ENCODE assay signal across 26 mouse cellular contexts in genomic region chr2:180124192-180124591, GRCm38 (mm10). TPM values are rescaled to one million over a fixed set of nuclear protein-coding genes. Genes with fewer than 3 reads are reported as not detected.
A peak's percentile ranks its signal among the peaks of the same experiment; 100 is the strongest.
DNase-seq lines count a peak whose midpoint lies in the region; ATAC-seq and TF ChIP-seq lines count a peak whose summit lies in the region.
"Had no signal": no experiment of that assay in that cellular context is flagged by ENCODE, and none has a peak within 500 bp of the region (broad histone marks: within the 10 kb centered on the region; RNA-seq: fewer than 3 reads in every experiment).

No protein-coding gene starts in this region.

- H3K27me3 ChIP-seq in heart, postnatal 0 days (ENCODE audit: control insufficient read depth, insufficient read depth, low read length): no peaks in the 10 kb centered on the region
- no peaks in the 10 kb centered on the region for H3K27me3 ChIP-seq in lung, postnatal 0 days (replicated peaks; ENCODE audit: insufficient read depth, low read length)
- no peaks in the 10 kb centered on the region for H3K27me3 ChIP-seq in kidney, embryonic 14.5 days (ENCODE audit: control insufficient read depth, insufficient read depth, low read length)
- H3K27me3 ChIP-seq: embryonic facial prominence, embryonic 13.5 days; forebrain, embryonic 15.5 days; heart, embryonic 13.5 days; hindbrain, embryonic 15.5 days; limb, embryonic 12.5 days; liver, embryonic 15.5 days; megakaryocyte, embryonic 14.5 days; Patski had no signal

- peak; percentile 17; the same call in 1 of the 2 replicates for TF ChIP-seq CTCF in heart, postnatal 0 days (IDR thresholded peaks at IDR 0.05; ENCODE audit: low read depth)
- TF ChIP-seq CTCF in lung, postnatal 0 days (IDR thresholded peaks at IDR 0.05): peak; percentile 42

- H3K9ac ChIP-seq in heart, postnatal 0 days (replicated peaks; ENCODE audit: low read depth, low read length): no peak overlapping the region
- H3K9ac ChIP-seq in lung, postnatal 0 days (replicated peaks; ENCODE audit: low read depth): no peak overlapping the region
- H3K9ac ChIP-seq in kidney, embryonic 14.5 days (ENCODE audit: low read depth, low read length): no peak overlapping the region
- H3K9ac ChIP-seq: embryonic facial prominence, embryonic 13.5 days; forebrain, embryonic 15.5 days; heart, embryonic 13.5 days; hindbrain, embryonic 15.5 days; limb, embryonic 12.5 days; liver, embryonic 15.5 days had no signal

- no peak overlapping the region for H3K4me2 ChIP-seq in heart, postnatal 0 days (ENCODE audit: low read depth, low read length)
- H3K4me2 ChIP-seq in lung, postnatal 0 days (replicated peaks; ENCODE audit: low read depth, low read length): no peak overlapping the region
- no peak overlapping the region for H3K4me2 ChIP-seq in kidney, embryonic 14.5 days (replicated peaks; ENCODE audit: low read depth, low read length)
- H3K4me2 ChIP-seq: embryonic facial prominence, embryonic 13.5 days; forebrain, embryonic 15.5 days; heart, embryonic 13.5 days; hindbrain, embryonic 15.5 days; limb, embryonic 12.5 days; liver, embryonic 15.5 days had no signal

- no peak for DNase-seq in heart, postnatal 0 days (ENCODE audit: low spot score)
- DNase-seq in heart, adult 9 months (ENCODE audit: low spot score in 2 of 2): no peak
- no peak for DNase-seq in lung, postnatal 0 days (ENCODE audit: low spot score)
- no peak for DNase-seq in lung, adult 18-20 months
- DNase-seq in ES-CJ7 (ENCODE audit: low read depth, low spot score): peak; percentile 37
- DNase-seq in naive thymus-derived CD4-positive, alpha-beta T cell, adult 2 months (ENCODE audit: low read depth): peak; percentile 21
- no peak for DNase-seq in B cell, adult 2 months
- DNase-seq: adrenal gland, postnatal 25 days; cerebellum, adult 11 months; cerebellum, postnatal 10 days; heart, postnatal 36 days; kidney, adult 8-10 months; kidney, postnatal 36 days; layer of hippocampus, adult 9-11 months; lung, postnatal 14 days; right cerebral cortex, adult 18-20 months; thymus, postnatal 36 days had no signal

- peaks cover 24% of the 10 kb centered on the region for H3K4me1 ChIP-seq in heart, postnatal 0 days (ENCODE audit: control insufficient read depth, insufficient read depth)
- H3K4me1 ChIP-seq in lung, postnatal 0 days (ENCODE audit: insufficient read depth, low read depth, low read length): peaks cover 35% of the 10 kb centered on the region
- H3K4me1 ChIP-seq in kidney, embryonic 14.5 days (ENCODE audit: control insufficient read depth, insufficient read depth, low read length): peaks cover 12% of the 10 kb centered on the region

- 82% methylated on average over 2 of the region's 2 CpGs for WGBS in heart, postnatal 0 days
- 86% methylated on average over 2 of the region's 2 CpGs for WGBS in lung, postnatal 0 days
- 87% methylated on average over 2 of the region's 2 CpGs for WGBS in kidney, embryonic 14.5 days

- TF ChIP-seq EP300 in heart, postnatal 0 days (IDR thresholded peaks at IDR 0.05; ENCODE audit: low read depth): no peak
- TF ChIP-seq EP300 in lung, postnatal 0 days (IDR thresholded peaks at IDR 0.05): no peak

- peaks cover 3% of the 10 kb centered on the region; the same call in 1 of the 2 replicates for H3K36me3 ChIP-seq in heart, postnatal 0 days (replicated peaks; ENCODE audit: control insufficient read depth, insufficient read depth, low read length)
- H3K36me3 ChIP-seq in lung, postnatal 0 days (ENCODE audit: insufficient read depth, low read length): no peaks in the 10 kb centered on the region
- no peaks in the 10 kb centered on the region; the same call in 1 of the 2 replicates for H3K36me3 ChIP-seq in kidney, embryonic 14.5 days (ENCODE audit: control insufficient read depth, insufficient read depth, low read length)

- no peak overlapping the region for H3K4me3 ChIP-seq in heart, postnatal 0 days (ENCODE audit: low read depth, low read length)
- no peak overlapping the region for H3K4me3 ChIP-seq in lung, postnatal 0 days (ENCODE audit: low read depth, low read length)
- no peak overlapping the region for H3K4me3 ChIP-seq in kidney, embryonic 14.5 days (ENCODE audit: low read length)
- H3K4me3 ChIP-seq: embryonic facial prominence, embryonic 13.5 days; forebrain, embryonic 15.5 days; heart, embryonic 13.5 days; hindbrain, embryonic 15.5 days; limb, embryonic 12.5 days; liver, embryonic 15.5 days; megakaryocyte, embryonic 14.5 days had no signal

- H3K9me3 ChIP-seq in heart, postnatal 0 days (replicated peaks; ENCODE audit: control insufficient read depth, low read length): no peaks in the 10 kb centered on the region
- H3K9me3 ChIP-seq in lung, postnatal 0 days (ENCODE audit: low read length): no peaks in the 10 kb centered on the region
- H3K9me3 ChIP-seq in kidney, embryonic 14.5 days (ENCODE audit: control insufficient read depth, low read length): peaks cover 4% of the 10 kb centered on the region; the same call in 1 of the 2 replicates
- H3K9me3 ChIP-seq: embryonic facial prominence, embryonic 13.5 days; forebrain, embryonic 15.5 days; heart, embryonic 13.5 days; hindbrain, embryonic 15.5 days; limb, embryonic 12.5 days; liver, embryonic 15.5 days had no signal

- no peak for ATAC-seq in heart, postnatal 0 days (ENCODE audit: insufficient read depth, low read depth)
- ATAC-seq in lung, postnatal 0 days: no peak
- ATAC-seq in kidney, embryonic 14.5 days (ENCODE audit: low FRiP score, low TSS enrichment): no peak
- ATAC-seq: forebrain, embryonic 15.5 days; Patski had no signal

- H3K27ac ChIP-seq in heart, postnatal 0 days (ENCODE audit: low read depth): no peak overlapping the region
- no peak overlapping the region for H3K27ac ChIP-seq in lung, postnatal 0 days (ENCODE audit: low read length)
- no peak overlapping the region for H3K27ac ChIP-seq in kidney, embryonic 14.5 days (ENCODE audit: low read depth, low read length)
- H3K27ac ChIP-seq: embryonic facial prominence, embryonic 13.5 days; forebrain, embryonic 15.5 days; heart, embryonic 13.5 days; hindbrain, embryonic 15.5 days; limb, embryonic 12.5 days; liver, embryonic 15.5 days had no signal

RNA-seq across cellular contexts. Expression of gene Osbpl2, which starts 5.1 kb away (rescaled TPM):
- 22.0 and 30.2 TPM in 2 replicates for total RNA-seq in heart, postnatal 0 days (2014; rRNA removed; ENCODE audit: low replicate concordance)
- polyA plus RNA-seq in heart, postnatal 0 days (2015; fragmentation: Nextera tagmentation; extraction: Ambion mirVana): 32.4 and 34.4 TPM in 2 replicates
- polyA plus RNA-seq in lung, postnatal 0 days (2015; fragmentation: Nextera tagmentation; extraction: Ambion mirVana): 35.3 and 36.1 TPM in 2 replicates
- 18.4 and 34.4 TPM in 2 replicates for polyA plus RNA-seq in kidney, embryonic 14.5 days (2014; fragmentation: Nextera tagmentation; extraction: Ambion mirVana)

RNA-seq across cellular contexts. Expression of gene Hrh3, which starts 19.9 kb away (rescaled TPM):
- not detected in 2 replicates for total RNA-seq in heart, postnatal 0 days (2014; rRNA removed; ENCODE audit: low replicate concordance)
- not detected in 2 replicates for polyA plus RNA-seq in heart, postnatal 0 days (2015; fragmentation: Nextera tagmentation; extraction: Ambion mirVana)
- polyA plus RNA-seq in lung, postnatal 0 days (2015; fragmentation: Nextera tagmentation; extraction: Ambion mirVana): 0.14 TPM in 1 of 2 replicates, not detected in the other
- not detected in 2 replicates for polyA plus RNA-seq in kidney, embryonic 14.5 days (2014; fragmentation: Nextera tagmentation; extraction: Ambion mirVana)
- polyA plus RNA-seq: heart, embryonic 13.5 days; liver, embryonic 15.5 days had no signal

RNA-seq across cellular contexts. Expression of gene Adrm1, which starts 47.1 kb away (rescaled TPM):
- total RNA-seq in heart, postnatal 0 days (2014; rRNA removed; ENCODE audit: low replicate concordance): 74.5 and 115 TPM in 2 replicates
- 130 and 156 TPM in 2 replicates for polyA plus RNA-seq in heart, postnatal 0 days (2015; fragmentation: Nextera tagmentation; extraction: Ambion mirVana)
- polyA plus RNA-seq in lung, postnatal 0 days (2015; fragmentation: Nextera tagmentation; extraction: Ambion mirVana): 119 and 136 TPM in 2 replicates
- polyA plus RNA-seq in kidney, embryonic 14.5 days (2014; fragmentation: Nextera tagmentation; extraction: Ambion mirVana): 159 and 160 TPM in 2 replicates

RNA-seq across cellular contexts. Expression of gene Mtg2, which starts 53.8 kb away (rescaled TPM):
- 15.7 and 33.9 TPM in 2 replicates for total RNA-seq in heart, postnatal 0 days (2014; rRNA removed; ENCODE audit: low replicate concordance)
- 21.3 and 22.9 TPM in 2 replicates for polyA plus RNA-seq in heart, postnatal 0 days (2015; fragmentation: Nextera tagmentation; extraction: Ambion mirVana)
- 18.7 and 18.9 TPM in 2 replicates for polyA plus RNA-seq in lung, postnatal 0 days (2015; fragmentation: Nextera tagmentation; extraction: Ambion mirVana)
- polyA plus RNA-seq in kidney, embryonic 14.5 days (2014; fragmentation: Nextera tagmentation; extraction: Ambion mirVana): 24.6 and 28.6 TPM in 2 replicates

Comparison
In these comparisons a context has a peak if more than half of its experiments do, and no peak if none do; other contexts are left out.
1. DNase-seq: peak in ES-CJ7 (single experiment) and naive thymus-derived CD4-positive, alpha-beta T cell, adult 2 months (single experiment); none in heart, postnatal 0 days (single experiment), heart, adult 9 months (0 of 2), lung, postnatal 0 days (single experiment), lung, adult 18-20 months (0 of 2) and B cell, adult 2 months (0 of 2).